Mouse (Mus musculus) thymus, adult 18-20 months (tissue): ENCODE results near the gene Actl11.

Experiments used
- DNase-seq, 2 experiments: peaks; one replicate each; pipeline ENCODE4 v3.0.0; 2022; ENCODE audit warnings: mixed read lengths in 2 of 2

The Actl11 gene

DNA sequence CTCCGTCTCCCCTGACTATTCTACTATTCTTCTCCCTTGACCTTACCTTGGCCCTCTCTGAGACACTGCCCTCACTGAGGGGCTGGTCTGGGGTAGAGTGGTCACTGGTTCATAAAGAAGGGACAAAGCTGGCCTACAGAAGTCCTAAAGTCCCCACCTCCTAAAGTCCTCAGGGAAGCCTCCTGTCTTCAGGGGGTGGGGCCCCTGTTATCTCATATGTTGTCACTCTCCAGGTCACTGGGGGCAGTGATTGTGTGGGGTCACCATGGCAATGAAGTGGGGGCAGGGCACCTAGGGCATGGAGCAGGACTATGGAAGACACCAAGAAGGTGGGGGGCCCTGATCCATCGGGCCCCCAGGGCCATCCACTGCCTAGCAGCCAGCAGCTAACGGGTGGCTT, at the start of gene Actl11:
TSS of gene Actl11 (plus strand) at position 301 of the 400 bp plus-strand sequence.
- DNase-seq, result no peak

DNA sequence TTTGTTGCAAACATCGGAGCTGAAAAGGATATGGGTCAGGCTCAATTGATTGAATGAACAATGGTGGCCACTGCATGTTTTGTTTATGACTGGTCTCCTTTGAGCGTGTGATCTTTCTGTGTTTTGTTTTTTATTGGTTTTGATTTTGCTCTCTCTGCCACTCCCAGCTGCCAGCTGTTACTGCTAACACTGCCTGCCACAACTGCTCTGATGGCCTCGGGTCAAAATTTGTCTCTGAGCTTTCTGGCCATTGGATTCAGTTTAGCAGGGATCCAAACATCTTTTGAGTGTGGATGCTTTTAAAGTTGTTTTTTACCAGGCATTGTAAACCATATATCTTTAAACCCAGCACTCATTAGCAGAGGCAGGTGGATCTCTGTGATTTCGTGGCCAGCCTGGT, 47.9 kb upstream of the Actl11 start:
- no peak for DNase-seq

DNA sequence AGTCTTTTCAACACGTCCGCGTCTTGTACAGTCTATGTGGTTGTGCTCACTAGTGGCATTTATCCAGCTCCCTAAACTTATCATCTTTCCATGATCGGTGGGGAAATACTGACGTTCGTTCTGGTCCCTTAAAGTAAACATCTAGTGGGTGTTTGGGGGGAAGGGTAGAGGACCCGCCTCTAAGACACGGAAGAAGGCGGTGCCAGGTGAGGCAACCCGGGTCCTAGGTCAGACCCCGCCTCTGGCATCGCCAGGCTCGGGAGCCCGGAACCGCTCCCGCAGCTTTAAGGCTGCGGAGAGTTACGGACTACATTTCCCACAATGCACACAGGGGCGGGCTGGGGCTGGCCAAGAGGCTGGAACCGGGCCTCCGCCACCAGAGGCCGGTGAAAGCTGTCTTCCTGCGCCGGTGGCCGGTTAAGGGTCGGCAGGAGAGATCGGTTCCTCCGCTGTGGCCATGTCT, 40.4 kb upstream of the Actl11 start, which contains the start of gene Mon1a:
TSS of gene Mon1a (plus strand) at position 348 of the 463 bp plus-strand sequence.
- peak; percentile 89 to 93 for DNase-seq

DNA sequence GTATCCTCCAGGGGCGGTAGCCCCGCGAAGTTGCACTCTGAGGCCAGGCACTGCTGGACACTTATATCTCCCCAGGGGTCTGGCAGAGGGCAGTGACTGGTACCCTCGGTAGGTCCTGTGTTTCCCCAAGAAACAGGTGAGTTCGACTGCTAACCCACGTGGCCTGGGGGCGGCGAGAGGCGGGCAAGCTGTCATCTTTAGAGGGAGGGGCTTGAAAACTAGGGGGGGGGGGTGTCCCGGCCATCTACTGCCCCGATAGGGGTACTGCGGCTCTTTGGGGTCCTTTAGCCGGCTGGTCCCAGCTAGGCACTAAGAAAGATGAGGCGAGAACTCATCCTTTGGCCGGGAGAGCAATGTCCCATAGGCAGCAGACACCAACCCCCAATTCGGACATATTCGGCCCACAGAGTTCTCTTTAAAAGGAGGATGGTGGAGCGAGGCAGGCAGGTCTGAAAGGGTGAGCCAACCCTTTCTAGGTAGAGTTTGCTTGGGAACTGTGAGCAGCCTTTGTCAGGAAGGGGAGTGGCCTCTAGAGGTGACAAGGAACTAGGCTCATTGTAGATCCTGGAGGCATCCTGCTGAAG, 39.9 kb upstream of the Actl11 start:
- peak in 1 of 2 experiments; percentile 44 for DNase-seq

DNA sequence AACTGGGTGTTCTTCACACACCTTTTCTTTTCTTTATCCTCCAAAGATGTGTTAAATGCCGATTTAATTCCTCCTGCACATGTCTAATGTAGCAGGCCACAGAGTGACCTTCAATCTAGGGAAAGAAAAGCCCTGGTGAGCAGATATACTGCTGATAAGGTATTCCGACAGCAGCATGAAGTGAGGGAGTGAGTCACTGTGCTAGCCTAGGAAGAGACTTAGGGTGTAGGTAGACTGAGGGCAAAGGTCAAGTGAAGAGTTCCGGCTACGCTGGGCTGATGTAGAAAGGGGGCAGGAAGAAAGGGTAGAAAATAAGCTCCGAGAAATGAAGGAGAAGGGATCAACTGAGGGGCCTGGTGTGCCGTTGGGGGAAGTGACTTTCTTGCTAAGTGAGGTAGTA, 38.0 kb upstream of the Actl11 start:
- no peak for DNase-seq

DNA sequence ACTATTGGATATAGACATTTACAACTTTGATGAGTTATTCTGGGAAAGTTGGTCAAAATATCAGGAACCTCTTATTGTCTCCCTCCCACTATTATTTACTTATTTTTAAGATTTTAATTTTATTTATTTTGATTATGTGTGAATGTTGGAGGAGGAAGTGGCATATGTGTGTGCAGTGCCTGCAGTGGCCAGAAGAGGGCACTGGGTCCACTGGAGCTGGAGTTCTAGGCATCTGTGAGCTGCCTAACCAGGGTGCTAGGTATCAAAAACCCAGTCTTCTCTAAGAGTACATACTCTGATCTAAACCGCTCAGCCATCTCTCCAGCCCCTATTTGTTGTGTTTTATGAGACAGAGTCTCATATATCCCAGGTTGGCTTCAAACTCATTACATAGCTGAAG, 37.2 kb upstream of the Actl11 start:
- DNase-seq, result no peak

DNA sequence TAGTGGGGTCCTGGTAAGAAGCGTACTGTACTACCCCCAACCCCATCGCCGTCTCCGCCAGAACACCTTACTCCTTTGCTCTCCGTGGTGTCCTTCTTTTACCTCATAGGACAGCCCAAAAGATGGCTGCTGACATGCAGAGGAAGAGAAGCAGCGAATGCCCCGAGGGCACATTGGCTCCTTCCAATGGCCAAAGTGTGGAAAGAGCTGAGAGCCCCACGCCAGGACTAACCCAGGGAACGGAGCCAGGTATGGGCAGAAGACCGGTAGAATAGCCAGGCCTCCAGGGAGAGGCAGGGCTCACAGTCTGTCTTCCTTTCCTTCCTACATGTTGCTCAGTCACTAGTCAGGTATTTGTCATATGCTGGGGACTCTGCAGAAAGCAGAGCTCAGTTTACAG, 29.7 kb upstream of the Actl11 start:
- no peak for DNase-seq

DNA sequence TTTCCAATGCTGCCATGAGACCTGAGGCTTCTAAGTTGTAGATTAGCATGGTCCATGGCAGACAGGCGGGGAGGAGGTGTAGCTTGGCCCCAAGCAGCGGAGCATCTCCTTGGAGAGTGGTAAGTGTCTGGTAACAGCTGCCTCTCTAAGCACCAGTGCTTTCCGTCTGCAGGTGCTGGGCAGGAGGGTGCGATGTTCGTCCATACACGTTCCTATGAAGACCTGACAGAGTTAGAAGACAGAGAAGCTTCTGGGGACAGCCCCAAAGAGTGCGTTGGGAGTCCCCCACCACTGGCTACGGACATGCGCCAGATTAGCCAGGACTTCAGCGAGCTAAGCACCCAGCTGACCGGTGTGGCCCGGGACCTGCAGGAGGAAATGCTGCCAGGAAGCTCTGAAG, 28.4 kb upstream of the Actl11 start:
- no peak for DNase-seq

DNA sequence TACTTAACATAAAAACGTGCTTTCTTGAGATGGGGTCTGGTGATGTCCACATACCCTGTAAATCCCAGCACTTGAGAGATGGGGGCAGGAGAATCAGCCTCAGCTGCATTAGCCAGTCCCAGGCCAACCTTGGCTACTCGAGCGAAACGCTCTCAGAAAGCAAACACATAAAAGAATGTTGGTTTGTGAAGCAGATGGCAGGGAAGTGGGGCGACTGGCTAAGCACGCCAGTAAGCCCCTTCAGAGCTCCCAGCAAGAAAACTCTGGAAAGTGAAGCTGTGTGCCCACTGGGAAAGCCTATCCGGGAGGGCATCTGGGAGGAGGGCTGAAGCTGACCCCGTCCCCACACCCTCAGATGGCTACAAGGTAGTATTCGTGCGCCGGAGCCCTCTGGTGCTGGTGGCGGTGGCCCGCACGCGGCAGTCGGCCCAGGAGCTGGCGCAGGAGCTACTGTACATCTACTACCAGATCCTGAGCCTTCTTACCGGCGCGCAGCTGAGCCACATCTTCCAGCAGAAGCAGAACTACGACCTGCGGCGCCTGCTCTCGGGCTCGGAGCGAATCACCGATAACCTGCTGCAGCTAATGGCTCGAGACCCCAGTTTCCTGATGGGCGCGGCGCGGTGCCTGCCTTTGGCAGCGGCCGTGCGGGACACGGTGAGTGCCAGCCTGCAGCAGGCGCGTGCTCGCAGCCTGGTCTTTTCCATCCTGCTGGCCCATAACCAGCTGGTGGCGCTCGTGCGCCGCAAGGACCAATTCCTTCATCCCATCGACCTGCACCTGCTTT, 27.2 kb upstream of the Actl11 start:
- no peak for DNase-seq

DNA sequence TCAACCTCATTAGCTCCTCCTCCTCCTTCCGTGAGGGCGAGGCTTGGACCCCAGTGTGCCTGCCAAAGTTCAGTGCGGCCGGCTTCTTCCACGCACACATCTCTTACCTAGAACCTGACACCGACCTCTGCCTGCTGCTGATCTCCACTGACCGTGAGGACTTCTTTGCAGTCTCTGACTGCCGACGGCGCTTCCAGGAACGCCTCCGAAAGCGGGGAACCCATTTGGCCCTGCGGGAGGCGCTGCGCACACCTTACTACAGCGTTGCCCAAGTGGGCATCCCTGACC, 26.7 kb upstream of the Actl11 start:
- DNase-seq, result no peak

DNA sequence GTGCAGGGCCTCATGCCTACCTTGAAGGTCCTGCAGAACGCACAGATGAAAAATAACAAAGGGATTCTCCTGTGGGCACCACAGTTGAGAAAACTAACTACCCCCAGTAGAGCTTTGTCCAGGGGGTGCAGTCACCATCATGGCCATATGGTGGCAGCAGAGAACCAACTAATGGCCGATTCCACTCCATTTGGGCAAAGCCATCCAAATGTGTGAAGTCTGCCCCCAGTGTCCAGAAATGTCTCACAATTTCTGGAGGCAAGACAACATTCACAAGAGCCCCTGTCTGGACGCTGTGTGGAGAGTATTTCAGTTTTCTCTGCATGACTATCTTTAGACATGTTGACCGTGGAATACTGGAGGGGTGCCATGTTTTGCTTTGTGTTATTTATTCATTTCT, 23.5 kb upstream of the Actl11 start:
- DNase-seq, result peak; percentile 51 to 67

DNA sequence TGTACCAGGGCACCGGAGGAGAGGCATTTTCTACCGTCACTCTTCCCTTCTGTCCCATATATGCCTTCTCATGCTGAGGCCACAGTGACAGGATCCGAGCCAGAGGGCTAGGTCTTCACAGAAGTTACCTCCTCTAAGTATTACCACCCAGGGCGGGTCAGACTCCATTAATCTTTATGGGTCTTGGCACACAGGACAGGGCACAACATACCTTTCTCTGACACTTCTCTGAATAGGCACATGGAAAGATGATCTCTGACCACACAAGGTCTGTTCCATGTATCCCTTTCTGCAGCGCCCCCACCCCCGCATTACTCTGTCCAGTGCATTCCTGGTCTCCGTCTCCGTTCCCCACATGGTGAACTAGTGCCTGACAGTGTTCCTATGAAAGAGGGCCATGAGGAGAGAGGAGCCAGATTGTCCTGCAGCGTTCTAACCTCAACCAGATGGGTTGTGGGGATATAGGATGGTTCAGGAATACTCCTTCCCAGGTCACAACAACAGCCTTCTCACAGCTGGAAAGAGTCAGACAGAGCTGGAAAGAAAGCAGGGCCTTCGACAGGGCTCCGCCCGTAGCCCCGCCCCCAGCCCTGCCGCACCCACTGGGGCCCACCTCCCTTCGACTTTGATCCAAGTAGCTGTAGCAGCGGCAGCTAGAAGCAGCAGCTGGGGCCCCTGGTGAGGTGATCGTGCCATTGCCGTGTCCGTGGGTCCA, 21.9 kb upstream of the Actl11 start, which contains the start of gene Mst1r:
TSS of gene Mst1r (plus strand) at position 622 of the 715 bp plus-strand sequence.
- DNase-seq, result peak; percentile 53 to 61

DNA sequence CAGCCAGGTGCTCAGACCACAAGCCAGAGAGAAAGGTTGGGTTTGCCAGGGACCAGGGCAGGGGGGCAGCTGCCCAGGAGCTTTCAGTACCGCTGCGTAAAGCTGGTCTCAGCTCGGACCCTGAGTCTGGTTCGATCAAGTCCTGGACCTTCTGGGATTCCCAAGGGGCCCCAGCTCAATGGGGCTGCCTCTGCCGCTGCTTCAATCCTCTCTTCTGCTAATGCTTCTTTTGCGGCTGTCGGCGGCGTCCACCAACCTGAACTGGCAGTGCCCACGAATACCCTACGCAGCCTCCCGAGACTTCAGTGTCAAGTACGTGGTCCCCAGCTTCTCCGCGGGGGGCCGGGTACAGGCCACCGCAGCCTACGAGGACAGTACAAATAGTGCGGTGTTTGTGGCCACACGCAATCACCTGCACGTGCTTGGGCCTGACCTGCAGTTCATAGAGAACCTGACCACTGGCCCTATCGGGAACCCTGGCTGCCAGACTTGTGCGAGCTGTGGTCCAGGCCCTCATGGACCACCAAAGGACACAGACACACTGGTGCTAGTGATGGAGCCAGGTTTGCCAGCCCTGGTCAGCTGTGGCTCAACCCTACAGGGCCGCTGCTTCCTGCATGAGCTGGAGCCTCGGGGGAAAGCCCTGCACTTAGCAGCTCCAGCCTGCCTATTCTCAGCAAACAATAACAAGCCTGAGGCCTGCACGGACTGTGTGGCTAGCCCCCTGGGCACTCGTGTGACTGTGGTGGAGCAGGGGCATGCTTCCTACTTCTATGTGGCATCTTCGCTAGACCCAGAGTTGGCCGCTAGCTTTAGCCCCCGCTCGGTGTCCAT, 21.1 kb upstream of the Actl11 start:
- no peak for DNase-seq

DNA sequence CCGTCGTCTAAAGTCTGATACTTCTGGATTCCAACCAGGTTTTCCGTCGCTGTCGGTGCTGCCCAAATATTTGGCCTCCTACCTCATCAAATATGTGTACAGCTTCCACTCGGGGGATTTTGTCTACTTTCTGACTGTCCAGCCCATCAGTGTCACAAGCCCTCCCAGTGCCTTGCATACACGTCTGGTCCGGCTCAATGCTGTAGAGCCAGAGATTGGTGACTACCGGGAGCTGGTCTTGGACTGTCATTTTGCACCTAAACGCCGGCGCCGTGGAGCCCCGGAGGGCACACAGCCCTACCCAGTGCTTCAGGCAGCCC, 20.5 kb upstream of the Actl11 start:
- DNase-seq, result no peak

DNA sequence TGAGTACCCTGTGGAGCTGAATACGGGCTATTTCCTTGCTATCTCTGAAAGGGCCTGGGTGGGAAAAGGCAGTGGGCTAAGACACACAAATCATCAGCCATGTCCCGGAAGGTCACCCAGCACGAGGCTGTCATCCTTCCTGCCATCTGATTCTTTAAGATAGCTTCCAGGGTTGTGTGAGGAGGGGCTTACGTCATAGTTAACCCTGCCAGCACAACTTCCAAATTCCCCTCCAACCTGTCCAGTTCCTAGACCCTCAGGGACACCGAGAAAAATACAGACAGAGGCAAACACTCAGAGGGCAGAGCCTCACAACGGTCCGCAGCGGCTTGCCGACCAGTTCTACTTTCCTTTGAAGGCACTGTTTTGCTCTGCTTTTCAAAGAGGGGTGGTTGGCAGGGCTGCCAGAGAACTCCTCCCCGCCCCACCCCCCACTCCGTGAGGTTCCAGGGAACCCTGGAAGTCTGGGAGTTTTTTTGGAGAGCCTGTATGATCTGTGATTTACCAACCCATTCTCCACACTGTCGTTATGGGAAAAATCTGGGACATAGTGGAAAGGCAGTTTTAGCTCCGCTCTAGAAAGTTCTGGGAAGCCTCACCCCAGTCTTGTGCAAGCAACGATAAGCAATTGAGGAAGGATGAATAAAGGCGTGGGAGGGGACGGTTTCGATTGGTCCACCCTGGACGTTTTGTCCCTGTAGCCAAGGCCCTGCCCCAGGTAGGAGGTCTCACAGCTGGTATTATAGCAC, 19.7 kb upstream of the Actl11 start:
- DNase-seq, result no peak

DNA sequence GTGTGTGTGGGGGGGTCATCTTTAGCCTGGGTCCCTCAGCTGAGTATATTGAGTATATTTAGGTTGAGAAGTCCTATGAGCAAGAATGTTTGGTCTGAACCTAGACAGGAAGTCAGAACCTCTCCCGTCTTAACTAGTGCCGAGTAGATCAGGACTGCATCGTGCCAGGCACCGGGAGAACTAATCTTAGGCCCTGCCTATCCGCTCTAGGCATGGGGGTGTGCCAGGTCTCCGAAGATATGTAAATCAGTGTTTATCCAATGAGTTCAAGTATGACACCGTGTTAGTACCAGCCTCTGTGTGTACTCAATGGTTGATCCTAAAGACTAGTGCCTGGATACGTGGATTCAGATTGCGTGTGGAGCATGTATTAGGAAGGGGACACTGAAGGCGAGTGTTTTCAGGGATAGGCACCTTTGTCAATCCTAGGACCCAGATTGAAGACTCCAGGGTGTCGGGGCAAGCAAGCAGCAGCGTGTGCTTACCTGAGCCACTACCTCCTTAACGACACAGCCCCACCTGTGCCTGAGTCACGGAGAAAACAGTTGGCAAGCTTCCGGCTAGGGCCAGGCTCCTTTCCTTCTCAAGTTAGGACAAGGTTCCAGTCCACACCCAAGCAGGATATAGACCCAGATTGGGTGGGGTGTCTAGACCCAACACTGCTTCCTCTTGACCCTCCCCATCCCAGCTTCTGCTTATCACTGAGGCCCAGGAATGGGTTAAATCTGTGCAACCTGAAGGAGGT, 18.1 kb upstream of the Actl11 start:
- no peak for DNase-seq

DNA sequence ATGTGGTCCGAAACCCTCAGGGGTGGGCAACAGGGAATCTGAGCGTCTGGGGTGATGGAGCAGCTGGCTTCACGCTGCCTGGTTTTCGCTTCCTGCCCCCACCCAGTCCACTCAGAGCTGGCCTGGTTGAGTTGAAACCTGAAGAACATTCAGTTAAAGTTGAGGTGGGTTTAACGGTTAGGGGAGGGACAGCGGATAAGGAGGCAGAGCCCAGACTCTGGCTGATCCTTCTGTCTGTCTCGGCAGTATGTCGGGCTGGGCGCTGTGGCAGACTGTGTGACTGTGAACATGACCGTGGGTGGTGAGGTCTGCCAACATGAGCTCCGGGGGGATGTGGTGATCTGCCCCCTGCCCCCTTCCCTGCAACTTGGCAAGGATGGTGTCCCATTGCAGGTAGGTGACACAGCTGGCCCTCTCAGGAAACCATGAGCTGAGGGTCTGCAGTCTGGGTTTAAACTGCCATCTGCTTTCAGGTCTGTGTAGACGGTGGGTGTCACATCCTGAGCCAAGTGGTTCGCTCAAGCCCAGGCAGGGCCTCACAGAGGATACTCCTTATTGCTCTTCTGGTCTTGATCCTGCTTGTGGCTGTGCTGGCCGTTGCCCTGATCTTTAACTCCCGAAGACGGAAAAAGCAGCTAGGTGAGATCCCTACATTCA, 13.4 kb upstream of the Actl11 start:
- DNase-seq, result no peak

DNA sequence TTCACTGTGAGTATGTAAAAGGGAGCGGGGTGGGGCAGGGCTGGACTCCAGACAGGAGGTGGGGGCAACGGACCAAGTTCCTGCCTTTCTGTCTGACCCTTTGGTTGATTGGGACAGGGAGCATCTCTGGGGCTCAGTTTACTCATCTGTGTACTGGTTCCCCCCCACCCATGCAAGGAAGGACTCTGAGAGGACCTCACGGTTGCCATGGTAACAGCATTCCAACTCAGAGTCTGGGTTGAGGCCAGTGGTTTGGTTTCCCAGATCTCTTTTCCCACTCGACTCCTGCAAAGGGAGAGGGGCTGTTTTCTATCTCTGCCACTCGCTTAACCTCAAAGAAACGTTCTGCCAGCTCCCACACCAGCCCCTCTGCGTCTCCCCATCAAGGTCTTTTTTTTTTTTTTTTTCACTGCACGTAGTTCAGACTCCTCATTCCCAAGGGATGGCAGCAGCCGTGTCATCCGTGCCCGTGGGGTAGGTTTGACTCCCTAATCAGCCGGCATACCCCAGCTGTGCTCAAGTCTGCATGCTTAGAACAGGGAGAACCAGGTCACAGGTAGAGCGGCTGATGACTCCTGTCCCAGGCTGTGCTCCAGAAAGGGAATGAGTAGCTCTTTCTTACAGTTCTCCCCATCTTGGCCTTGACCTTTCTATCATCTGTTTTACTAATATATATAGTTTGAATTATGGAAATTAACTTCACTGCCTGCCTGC, 10.2 kb upstream of the Actl11 start:
- DNase-seq, result no peak

DNA sequence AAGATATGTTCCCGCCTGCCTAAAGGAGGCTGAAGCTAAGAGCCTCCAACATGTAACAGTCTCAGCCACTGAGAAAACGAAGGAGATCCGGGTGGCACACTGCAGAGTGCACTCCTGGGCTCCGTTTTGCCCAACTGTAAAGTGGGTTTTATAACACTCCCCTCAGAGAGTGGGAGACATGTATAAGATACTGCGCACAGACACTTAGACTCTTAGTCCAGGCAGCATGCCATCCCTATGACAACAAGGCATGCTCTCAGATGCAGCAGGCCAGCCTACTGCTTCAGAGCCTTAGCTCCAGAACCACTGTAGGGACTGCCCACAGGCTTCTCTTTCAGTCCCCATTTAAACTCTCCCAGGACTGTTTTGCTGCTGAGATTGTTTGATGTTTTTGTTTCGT, 9.4 kb upstream of the Actl11 start:
- no peak for DNase-seq

DNA sequence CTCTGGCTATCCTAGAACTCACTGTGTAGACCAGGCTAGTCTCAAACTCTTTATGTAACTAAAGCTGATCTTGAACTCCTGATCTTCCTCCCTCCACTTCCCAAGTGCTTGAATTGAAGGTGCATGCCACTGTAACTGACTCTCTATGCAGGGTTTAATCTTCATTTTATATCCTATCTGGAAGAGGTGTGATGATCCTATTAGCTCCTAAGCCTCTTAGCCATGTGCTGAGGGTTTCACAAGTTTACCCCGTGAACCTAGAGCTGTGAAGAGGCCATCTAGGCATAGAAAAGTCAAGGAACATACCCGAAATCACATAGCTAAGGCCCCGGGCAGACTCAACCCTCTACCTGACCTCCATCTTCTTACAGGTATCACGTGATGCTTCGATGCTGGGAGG, 8.8 kb upstream of the Actl11 start:
- no peak for DNase-seq
